Mouse (Mus musculus): ENCODE results near the gene Olfr1051.
"Not testable (repeated sequence)": the region's sequence is repeated elsewhere in the genome, so short reads cannot be mapped to it uniquely, and the experiment has no call there.

The Olfr1051 gene

GRCm38 (mm10) chr2:86278988-86279387 lies at the start of gene Olfr1051:
Olfr1051 (minus strand) TSS chr2:86279088.
- not testable (repeated sequence) for DNase-seq (ENCODE audit: low spot score)

- DNase-seq (ENCODE audit: low spot score), result no peak
Observed at GRCm38 (mm10) chr2:86315184-86315583, 36.3 kb upstream of the Olfr1051 start, which contains the start of gene Olfr1053. Olfr1053 (minus strand) TSS chr2:86315284.

GRCm38 (mm10) chr2:86292155-86292554 lies 13.3 kb upstream of the Olfr1051 start, which contains the start of gene Olfr1052:
Olfr1052 (plus strand) TSS chr2:86292455.
- no peak for DNase-seq (ENCODE audit: low spot score)

GRCm38 (mm10) chr2:86258228-86258627 lies 20.7 kb downstream of the Olfr1051 start, which contains the start of gene Olfr1049:
Olfr1049 (minus strand) TSS chr2:86258328.
- DNase-seq (ENCODE audit: low spot score), result not testable (repeated sequence)

GRCm38 (mm10) chr2:86240189-86240588 lies 38.7 kb downstream of the Olfr1051 start, which contains the start of gene Olfr1048:
Olfr1048 (minus strand) TSS chr2:86240289.
- no peak for DNase-seq (ENCODE audit: low spot score)

- no peak for DNase-seq (ENCODE audit: low spot score)
Observed at GRCm38 (mm10) chr2:86231301-86231700, 47.6 kb downstream of the Olfr1051 start, which contains the start of gene Olfr1047. Olfr1047 (minus strand) TSS chr2:86231401.
